Mouse (Mus musculus) C2C12 (cell line): ENCODE results near the gene Mepe.

Source experiments
- CTCF ChIP-seq: IDR thresholded peaks from one replicate; pipeline ENCODE4 v1.5.1; 2011; ENCODE audit not compliant: control insufficient read depth, insufficient read depth, insufficient read length
- USF1 ChIP-seq: IDR thresholded peaks from one replicate; pipeline ENCODE4 v1.6.1; 2011; ENCODE audit warnings: low read depth, mild to moderate bottlenecking, control low read depth, moderate library complexity

- TF ChIP-seq CTCF (no peak), USF1 (no peak)
Measured at GRCm38 (mm10) chr5:104358592-104358991, 33.5 kb downstream of the Mepe start.
